Mouse (Mus musculus): ENCODE data around the gene Cog4. TPM values are rescaled to one million over a fixed set of nuclear protein-coding genes. Genes with fewer than 3 reads are reported as not detected.
"Not testable (repeated sequence)": the region's sequence is repeated elsewhere in the genome, so short reads cannot be mapped to it uniquely, and the experiment has no call there.

Cog4 gene
- polyA plus RNA-seq, 1 experiment from 2014 or later = 66.0 TPM

DNA sequence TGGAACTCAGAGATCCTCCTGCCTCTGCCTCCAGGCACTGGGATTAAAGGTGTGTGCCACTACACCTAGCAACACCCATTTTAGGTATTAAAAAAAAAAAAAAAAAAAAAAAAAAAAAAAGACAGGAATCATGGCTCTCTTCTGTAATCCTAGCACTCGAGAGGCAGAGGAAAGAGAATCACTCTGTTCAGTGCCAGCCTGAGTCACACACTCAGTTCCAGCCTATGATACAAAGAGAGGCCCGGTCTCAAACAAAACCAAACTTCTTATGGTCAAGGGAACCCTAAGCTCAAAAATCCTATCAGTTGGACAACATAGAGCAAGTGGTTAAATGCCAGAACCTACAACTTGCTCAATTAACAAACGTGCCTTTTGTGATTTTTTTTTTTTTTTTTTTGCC, 1.5 kb upstream of the Cog4 start:
- H3K9me3 ChIP-seq (ENCODE audit: control insufficient read depth, low read length) = no peaks in the 10 kb centered on the region
- peaks cover 55% of the 10 kb centered on the region for H3K36me3 ChIP-seq (ENCODE audit: control insufficient read depth, insufficient read depth, low read length)
- H3K4me3 ChIP-seq (ENCODE audit: low read depth, low read length) = peak overlapping the region; percentile 98
- H3K27ac ChIP-seq (ENCODE audit: low read depth) = no peak overlapping the region
- no peak for ATAC-seq (replicated peaks; ENCODE audit: low FRiP score, low TSS enrichment, low read depth)
- peaks cover 20% of the 10 kb centered on the region for H3K4me1 ChIP-seq (replicated peaks; ENCODE audit: control insufficient read depth, insufficient read depth, low read length)
- 72% methylated on average over 3 of the region's 3 CpGs for whole genome bisulfite sequencing
- no peak for DNase-seq (ENCODE audit: low spot score)
- H3K4me2 ChIP-seq (ENCODE audit: low read length) = peak overlapping the region; percentile 93
- no peaks in the 10 kb centered on the region for H3K27me3 ChIP-seq (replicated peaks; ENCODE audit: control insufficient read depth, insufficient read depth, low read length)
- peak overlapping the region; percentile 98; the same call in 1 of the 2 replicates for H3K9ac ChIP-seq (ENCODE audit: low read length)

DNA sequence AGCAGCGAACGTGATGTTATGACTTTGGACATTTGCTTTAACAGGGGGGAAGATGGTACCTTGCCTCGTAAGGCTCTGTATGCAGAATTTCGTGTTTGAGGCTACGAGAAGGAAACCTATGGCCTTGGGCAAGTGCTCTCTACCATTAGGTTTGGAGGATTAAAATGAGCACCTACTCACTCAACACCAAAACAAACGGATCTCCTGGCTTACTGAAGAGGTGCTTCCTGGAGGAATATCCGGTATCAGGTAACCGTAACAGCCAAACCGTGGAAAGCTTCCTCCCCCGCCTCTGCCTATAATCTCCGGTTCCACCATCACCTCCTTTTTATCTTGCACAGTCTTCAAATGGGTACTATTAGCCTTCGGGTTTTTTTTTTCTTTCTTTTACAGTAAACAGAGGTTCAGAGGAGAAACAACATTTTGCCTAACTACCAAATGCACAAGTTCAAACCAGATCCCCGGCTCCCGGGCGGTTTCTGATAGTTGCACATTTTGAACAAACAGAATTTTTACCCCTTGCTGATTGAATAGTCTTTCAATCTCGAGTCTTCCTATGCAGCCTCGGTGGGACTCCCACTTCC, 487 bp upstream of the Cog4 start:
- Histone ChIP-seq H3K9ac (ENCODE audit: low read length) (peak overlapping the region; percentile 98), H3K4me3 (ENCODE audit: low read depth, low read length) (peak overlapping the region; percentile 98), H3K36me3 (ENCODE audit: control insufficient read depth, insufficient read depth, low read length) (peaks cover 55% of the 10 kb centered on the region), H3K4me1 (replicated peaks; ENCODE audit: control insufficient read depth, insufficient read depth, low read length) (peaks cover 20% of the 10 kb centered on the region), H3K9me3 (ENCODE audit: control insufficient read depth, low read length) (no peaks in the 10 kb centered on the region), H3K27me3 (replicated peaks; ENCODE audit: control insufficient read depth, insufficient read depth, low read length) (no peaks in the 10 kb centered on the region), H3K4me2 (ENCODE audit: low read length) (peak overlapping the region; percentile 93), H3K27ac (ENCODE audit: low read depth) (peak overlapping the region; percentile 92)
- DNase-seq (ENCODE audit: low spot score) (peak; percentile 64), ATAC-seq (replicated peaks; ENCODE audit: low FRiP score, low TSS enrichment, low read depth) (no peak)
- WGBS = 5% methylated on average over 17 of the region's 17 CpGs

DNA sequence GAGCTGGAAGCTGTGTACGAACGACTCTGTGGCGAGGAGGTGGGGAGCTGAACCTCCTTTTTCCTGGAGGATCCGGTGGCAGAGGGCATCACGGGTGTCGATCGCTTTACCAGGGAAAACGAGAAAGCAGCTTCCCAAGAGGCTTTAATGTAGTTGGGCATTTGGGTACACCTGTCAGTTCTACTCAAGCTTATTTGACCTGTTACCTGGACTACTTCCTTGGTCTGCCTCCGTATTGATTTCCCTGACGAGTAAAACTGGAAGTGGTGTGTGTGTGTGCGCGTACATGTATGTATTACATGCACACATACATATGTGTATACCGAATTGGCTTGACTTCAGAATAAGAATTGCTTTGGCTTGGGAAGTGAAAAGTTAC, 760 bp downstream of the Cog4 start:
- WGBS = 2% methylated on average over 13 of the region's 13 CpGs
- ATAC-seq (replicated peaks; ENCODE audit: low FRiP score, low TSS enrichment, low read depth) (0 out of 2 replicates have a peak, but pooled peaks have one; percentile 18), DNase-seq (ENCODE audit: low spot score) (no peak)
- H3K4me3 ChIP-seq (ENCODE audit: low read depth, low read length) = peak overlapping the region; percentile 98
- peak overlapping the region; percentile 92 for H3K27ac ChIP-seq (ENCODE audit: low read depth)
- H3K9me3 ChIP-seq (ENCODE audit: control insufficient read depth, low read length) = no peaks in the 10 kb centered on the region
- H3K36me3 ChIP-seq (ENCODE audit: control insufficient read depth, insufficient read depth, low read length) = peaks cover 56% of the 10 kb centered on the region
- H3K27me3 ChIP-seq (replicated peaks; ENCODE audit: control insufficient read depth, insufficient read depth, low read length) = no peaks in the 10 kb centered on the region
- H3K4me1 ChIP-seq (replicated peaks; ENCODE audit: control insufficient read depth, insufficient read depth, low read length) = peaks cover 20% of the 10 kb centered on the region
- H3K9ac ChIP-seq (ENCODE audit: low read length) = peak overlapping the region; percentile 98
- peak overlapping the region; percentile 93 for H3K4me2 ChIP-seq (ENCODE audit: low read length)

DNA sequence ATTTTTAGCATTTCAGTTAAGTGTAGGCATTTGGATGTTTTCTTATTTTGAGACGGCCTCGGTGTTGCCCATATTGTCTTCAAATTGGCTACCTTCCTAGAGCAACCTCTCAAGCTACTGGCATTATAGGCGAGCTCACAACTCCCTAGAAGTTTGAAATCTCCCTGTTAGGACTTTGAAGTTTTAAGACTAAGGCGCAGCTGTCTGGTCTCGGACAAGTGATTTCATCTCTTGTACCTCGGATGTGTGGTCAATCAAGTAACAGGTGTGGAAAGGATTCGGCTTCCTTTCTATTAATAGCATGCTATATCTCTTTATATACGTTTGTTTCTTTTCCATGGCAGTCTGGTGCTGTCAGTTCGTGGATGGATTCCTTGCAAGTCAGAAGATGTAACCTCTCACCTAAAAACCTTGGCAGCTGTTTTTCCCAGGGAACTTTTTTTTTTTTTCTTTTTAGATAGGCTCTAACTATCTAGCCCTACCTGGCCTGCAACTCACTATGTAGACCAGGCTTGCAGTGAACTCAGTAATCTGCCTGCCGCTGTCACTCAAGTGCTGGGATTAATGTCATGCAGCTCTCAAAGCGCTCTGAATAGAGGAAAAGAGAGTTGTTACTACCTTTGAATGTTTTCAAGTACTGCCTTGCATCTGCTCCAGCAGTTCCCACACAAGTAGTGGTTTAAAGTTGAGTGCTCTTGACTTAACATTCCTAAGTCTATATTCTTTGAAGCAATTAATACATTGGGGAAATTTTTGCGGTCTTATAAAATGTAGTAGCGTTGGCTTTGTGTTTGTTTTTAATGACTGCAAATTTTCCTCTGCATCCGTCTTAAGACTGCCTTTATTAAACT, 1.5 kb downstream of the Cog4 start:
- Histone ChIP-seq H3K4me1 (replicated peaks; ENCODE audit: control insufficient read depth, insufficient read depth, low read length) (peaks cover 20% of the 10 kb centered on the region), H3K9ac (ENCODE audit: low read length) (peak overlapping the region; percentile 98), H3K4me2 (ENCODE audit: low read length) (peak overlapping the region; percentile 93), H3K36me3 (ENCODE audit: control insufficient read depth, insufficient read depth, low read length) (peaks cover 56% of the 10 kb centered on the region), H3K9me3 (ENCODE audit: control insufficient read depth, low read length) (no peaks in the 10 kb centered on the region), H3K27ac (ENCODE audit: low read depth) (no peak overlapping the region), H3K27me3 (replicated peaks; ENCODE audit: control insufficient read depth, insufficient read depth, low read length) (no peaks in the 10 kb centered on the region), H3K4me3 (ENCODE audit: low read depth, low read length) (peak overlapping the region; percentile 98)
- DNase-seq (ENCODE audit: low spot score) = no peak
- no peak for ATAC-seq (replicated peaks; ENCODE audit: low FRiP score, low TSS enrichment, low read depth)
- 56% methylated on average over 14 of the region's 14 CpGs for WGBS

DNA sequence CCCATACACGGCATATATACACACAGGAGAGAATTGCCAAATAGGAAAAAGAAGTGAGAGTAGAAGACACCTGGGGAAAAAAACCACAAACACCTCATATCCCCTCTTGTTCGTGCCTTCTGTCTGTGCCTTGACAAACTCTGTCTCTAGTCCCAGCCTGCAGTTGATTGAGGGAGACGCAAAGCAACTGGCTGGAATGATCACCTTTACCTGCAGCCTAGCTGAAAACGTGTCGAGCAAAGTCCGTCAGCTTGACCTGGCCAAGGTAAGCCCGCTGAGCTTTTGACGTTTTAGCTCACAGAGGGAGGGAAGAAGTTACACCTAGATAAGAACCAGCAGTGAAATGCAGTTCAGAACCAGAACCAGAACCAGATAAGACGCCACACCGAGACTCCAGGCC, 4.8 kb downstream of the Cog4 start:
- Histone ChIP-seq H3K4me3 (ENCODE audit: low read depth, low read length) (no peak overlapping the region), H3K9ac (ENCODE audit: low read length) (no peak overlapping the region), H3K9me3 (ENCODE audit: control insufficient read depth, low read length) (no peaks in the 10 kb centered on the region), H3K4me2 (ENCODE audit: low read length) (no peak overlapping the region), H3K36me3 (ENCODE audit: control insufficient read depth, insufficient read depth, low read length) (peaks cover 66% of the 10 kb centered on the region), H3K4me1 (replicated peaks; ENCODE audit: control insufficient read depth, insufficient read depth, low read length) (peaks cover 8% of the 10 kb centered on the region), H3K27ac (ENCODE audit: low read depth) (no peak overlapping the region), H3K27me3 (replicated peaks; ENCODE audit: control insufficient read depth, insufficient read depth, low read length) (no peaks in the 10 kb centered on the region)
- DNase-seq (ENCODE audit: low spot score) (no peak), ATAC-seq (replicated peaks; ENCODE audit: low FRiP score, low TSS enrichment, low read depth) (no peak)
- 94% methylated on average over 10 of the region's 10 CpGs for WGBS

DNA sequence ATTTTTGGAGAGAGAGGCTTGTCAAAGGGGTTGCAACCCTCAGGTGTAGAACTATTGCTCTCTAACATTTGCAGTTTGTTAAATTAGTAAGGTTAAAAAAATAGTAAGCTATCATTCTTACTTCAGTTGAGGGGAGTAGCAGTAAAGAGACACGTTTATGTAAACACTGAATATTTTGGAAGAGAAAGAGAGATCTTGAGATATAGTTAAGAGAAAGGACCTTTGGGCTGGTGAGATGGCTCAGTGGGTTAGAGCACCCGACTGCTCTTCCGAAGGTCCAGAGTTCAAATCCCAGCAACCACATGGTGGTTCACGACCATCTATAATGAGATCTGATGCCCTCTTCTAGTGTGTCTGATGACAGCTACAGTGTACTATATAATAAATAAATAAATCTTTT, 9.7 kb downstream of the Cog4 start:
- not testable (repeated sequence) for H3K4me3 ChIP-seq (ENCODE audit: low read depth, low read length); H3K4me1 ChIP-seq (replicated peaks; ENCODE audit: control insufficient read depth, insufficient read depth, low read length); H3K9me3 ChIP-seq (ENCODE audit: control insufficient read depth, low read length); H3K27ac ChIP-seq (ENCODE audit: low read depth); H3K9ac ChIP-seq (ENCODE audit: low read length); DNase-seq (ENCODE audit: low spot score); H3K27me3 ChIP-seq (replicated peaks; ENCODE audit: control insufficient read depth, insufficient read depth, low read length); H3K4me2 ChIP-seq (ENCODE audit: low read length); ATAC-seq (replicated peaks; ENCODE audit: low FRiP score, low TSS enrichment, low read depth)
- H3K36me3 ChIP-seq (ENCODE audit: control insufficient read depth, insufficient read depth, low read length) = peaks cover 96% of the 10 kb centered on the region
- WGBS = 91% methylated on average over 3 of the region's 4 CpGs

DNA sequence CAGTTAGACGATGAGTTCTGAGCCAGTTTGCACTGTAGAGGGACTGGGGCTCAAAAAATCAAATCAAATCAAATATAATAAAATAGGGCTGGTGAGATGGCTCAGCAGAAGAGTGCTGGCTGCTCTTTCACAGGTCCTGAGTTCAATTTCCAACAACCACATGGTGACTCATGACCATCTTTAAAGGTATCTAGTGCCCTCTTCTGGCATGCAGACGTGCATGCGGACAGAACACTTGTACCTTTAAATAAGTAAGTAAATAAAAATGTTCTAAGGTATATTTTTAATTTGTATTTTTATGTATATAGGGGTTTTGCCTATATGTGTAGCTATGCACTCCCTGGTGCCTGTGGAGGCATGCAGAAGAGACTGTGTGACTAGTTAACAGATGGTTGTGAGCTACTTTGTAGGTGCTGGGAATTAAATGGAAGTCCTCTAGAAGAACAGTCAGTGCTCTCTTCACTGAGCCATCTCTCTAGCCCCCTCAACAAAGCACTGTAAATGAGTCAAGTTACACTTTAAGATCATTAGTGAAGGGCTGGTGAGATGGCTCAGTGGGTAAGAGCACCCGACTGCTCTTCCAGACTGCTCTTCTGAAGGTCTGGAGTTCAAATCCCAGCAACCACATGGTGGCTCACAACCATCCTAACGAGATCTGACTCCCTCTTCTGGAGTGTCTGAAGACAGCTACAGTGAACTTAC, 10.5 kb downstream of the Cog4 start:
- H3K27me3 ChIP-seq (replicated peaks; ENCODE audit: control insufficient read depth, insufficient read depth, low read length) = no peaks in the 10 kb centered on the region
- H3K9me3 ChIP-seq (ENCODE audit: control insufficient read depth, low read length) = no peaks in the 10 kb centered on the region
- no peak overlapping the region for H3K4me3 ChIP-seq (ENCODE audit: low read depth, low read length)
- no peaks in the 10 kb centered on the region for H3K4me1 ChIP-seq (replicated peaks; ENCODE audit: control insufficient read depth, insufficient read depth, low read length)
- no peak overlapping the region for H3K4me2 ChIP-seq (ENCODE audit: low read length)
- no peak for DNase-seq (ENCODE audit: low spot score)
- H3K9ac ChIP-seq (ENCODE audit: low read length) = no peak overlapping the region
- 85% methylated on average over 4 of the region's 5 CpGs for WGBS
- no peak overlapping the region for H3K27ac ChIP-seq (ENCODE audit: low read depth)
- peaks cover 95% of the 10 kb centered on the region for H3K36me3 ChIP-seq (ENCODE audit: control insufficient read depth, insufficient read depth, low read length)
- no peak for ATAC-seq (replicated peaks; ENCODE audit: low FRiP score, low TSS enrichment, low read depth)

DNA sequence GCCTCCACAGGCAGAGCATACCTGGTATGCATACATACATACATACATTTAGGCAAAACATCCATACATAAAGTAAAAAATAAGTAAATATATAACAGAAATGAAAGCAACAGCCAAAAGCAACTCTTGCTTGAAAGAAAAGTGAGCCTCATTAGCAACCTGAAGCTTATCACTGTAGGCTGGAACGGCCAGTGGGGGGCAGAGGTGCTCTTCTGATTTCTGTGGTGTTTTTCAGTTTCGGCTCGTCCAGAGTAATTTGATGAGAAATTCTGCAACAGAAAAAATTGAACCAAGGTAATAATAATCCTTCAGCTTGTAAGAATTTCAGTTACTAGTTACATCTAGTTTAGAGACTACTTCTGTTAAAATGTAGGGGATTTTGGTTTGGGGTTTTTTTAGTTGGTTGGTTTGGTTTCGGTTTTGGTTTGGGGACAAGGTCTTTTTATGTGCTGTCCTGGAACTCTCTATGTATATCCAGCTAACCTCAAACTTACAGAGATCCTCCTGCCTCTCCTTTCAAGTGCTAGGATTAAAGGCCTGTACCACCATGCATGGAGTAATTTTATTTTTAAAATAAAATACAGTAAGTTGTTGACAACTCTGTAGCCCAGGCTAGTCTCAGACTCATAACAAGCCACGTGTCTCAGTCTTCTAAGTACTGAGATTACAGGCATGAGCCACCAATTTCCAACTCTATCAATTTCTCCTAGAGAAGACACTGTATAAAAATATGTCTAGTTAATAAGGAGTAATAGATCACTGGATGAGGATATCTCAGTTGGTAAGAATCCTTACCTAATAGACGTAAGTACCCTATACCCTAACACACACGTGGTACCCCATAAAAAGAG, 13.5 kb downstream of the Cog4 start:
- Histone ChIP-seq H3K9me3 (ENCODE audit: control insufficient read depth, low read length) (no peaks in the 10 kb centered on the region), H3K4me3 (ENCODE audit: low read depth, low read length) (no peak overlapping the region), H3K27me3 (replicated peaks; ENCODE audit: control insufficient read depth, insufficient read depth, low read length) (no peaks in the 10 kb centered on the region), H3K4me1 (replicated peaks; ENCODE audit: control insufficient read depth, insufficient read depth, low read length) (no peaks in the 10 kb centered on the region), H3K4me2 (ENCODE audit: low read length) (no peak overlapping the region), H3K9ac (ENCODE audit: low read length) (no peak overlapping the region), H3K27ac (ENCODE audit: low read depth) (no peak overlapping the region), H3K36me3 (ENCODE audit: control insufficient read depth, insufficient read depth, low read length) (peaks cover 95% of the 10 kb centered on the region)
- no peak for DNase-seq (ENCODE audit: low spot score)
- no peak for ATAC-seq (replicated peaks; ENCODE audit: low FRiP score, low TSS enrichment, low read depth)
- WGBS = 78% methylated on average over 7 of the region's 7 CpGs
